Mouse (Mus musculus): ENCODE data around the gene Cep55.
A peak's percentile ranks its signal among the peaks of the same experiment; 100 is the strongest.

Cep55 gene

DNA sequence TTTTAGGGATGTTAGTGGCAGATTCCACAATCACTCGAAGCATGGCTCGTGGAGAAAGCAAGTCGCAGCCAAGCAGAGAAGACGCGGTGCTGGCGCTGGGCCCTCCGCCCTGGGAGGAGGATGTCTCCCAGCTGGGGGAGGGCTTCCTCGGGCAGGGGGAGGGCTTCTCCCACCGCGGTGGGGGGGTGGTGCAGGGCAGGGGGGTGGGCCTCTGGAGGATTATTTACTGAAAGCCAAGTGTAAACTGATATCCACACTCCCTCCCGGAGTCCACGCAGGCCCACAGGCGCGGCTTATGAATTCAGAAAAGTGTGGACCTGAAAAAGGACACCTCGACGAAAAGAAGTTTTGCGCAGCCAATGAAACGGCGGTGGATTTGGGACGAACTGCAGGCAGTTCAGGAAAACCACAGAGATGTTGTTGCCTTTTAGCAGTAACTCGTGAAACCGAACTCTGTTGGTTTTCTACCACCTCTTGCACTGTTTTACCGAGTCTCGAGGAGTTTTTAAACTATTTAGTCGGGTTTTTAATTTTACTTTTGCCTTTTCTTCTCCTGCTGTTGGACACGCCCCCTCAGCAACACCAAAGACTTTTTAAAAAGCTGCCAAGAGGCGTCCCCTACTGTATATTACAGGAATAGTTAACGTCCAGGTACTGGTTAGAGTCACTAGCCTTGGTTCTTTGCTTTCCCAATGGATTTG is 11.4 kb upstream of the Cep55 start, which contains the start of gene Myof:
Myof (minus strand) TSS at position 297 of the 701 bp plus-strand sequence.
- peak; percentile 29 to 47 for DNase-seq (ENCODE audit: low spot score in 2 of 2)

DNA sequence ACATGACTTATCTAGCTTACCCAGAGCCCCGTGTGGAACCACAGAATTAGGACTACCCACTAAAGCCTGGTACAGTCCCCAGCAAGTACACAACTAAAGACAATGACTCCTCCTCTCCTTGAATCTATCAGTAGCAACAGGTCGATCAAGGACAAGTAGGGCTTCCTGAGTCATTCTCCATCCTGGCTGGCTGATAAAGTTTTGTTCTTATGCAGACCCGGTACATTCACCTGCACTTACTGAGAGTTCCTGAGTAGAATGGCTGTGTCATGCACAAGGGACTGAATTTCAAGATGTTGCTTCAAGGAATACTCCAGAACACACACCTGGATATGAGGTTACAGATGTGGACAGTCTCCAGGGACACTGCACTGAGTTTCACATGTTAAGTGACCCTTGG is 9.6 kb upstream of the Cep55 start:
- no peak for DNase-seq (ENCODE audit: low spot score in 2 of 2)

DNA sequence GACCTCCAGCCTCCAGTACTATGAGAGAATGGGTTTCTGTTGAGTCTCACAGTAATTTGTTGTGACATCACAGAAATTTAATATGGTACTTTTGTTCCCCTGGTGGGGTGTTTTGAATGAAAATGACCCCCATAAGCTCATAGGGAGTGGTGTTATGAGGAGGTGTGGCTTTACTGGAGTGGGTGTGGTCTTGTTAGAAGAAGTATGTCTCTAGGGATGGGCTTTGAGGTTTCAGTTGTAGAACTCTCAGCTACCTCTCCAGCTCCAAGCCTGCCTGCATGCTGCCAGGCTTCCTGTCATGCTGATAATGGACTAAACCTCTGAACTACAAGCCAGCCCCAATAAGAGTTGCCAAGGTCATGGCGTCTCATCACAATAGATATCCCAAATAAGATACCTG is 5.1 kb upstream of the Cep55 start:
- no peak for DNase-seq (ENCODE audit: low spot score in 2 of 2)

- no peak for DNase-seq (ENCODE audit: low spot score in 2 of 2)
These were observed 1.4 kb upstream of the Cep55 start for GRCm38 (mm10) chr19:38053227-38054041.

DNA sequence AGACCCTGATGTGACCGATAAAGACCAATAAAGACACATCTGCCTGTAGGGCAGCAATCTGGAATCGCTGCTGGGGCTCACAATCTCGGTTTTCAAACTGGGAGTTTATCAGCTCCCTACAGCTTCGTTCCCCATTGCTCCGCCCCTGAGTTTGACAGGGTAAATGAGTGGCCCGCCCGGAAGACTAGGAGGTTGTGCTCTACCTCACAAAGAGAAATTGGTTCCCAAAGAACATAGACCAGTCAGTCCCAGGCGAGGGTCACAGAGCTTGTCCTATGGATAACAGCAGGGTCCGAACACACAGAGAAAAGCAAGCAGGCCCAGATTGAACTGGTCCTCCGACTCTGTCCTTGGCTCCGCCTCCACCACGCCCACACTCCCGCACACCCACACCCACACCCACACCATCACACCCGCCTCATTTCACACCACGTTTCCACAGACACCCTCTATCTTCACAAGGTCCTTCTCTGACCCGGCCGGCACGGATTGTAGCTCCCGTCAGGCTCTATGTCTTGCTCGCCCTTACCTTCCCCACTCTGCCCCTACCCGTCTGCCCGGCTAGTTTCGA is 577 bp upstream of the Cep55 start:
- peak; percentile 71 to 79 for DNase-seq (ENCODE audit: low spot score in 2 of 2)

DNA sequence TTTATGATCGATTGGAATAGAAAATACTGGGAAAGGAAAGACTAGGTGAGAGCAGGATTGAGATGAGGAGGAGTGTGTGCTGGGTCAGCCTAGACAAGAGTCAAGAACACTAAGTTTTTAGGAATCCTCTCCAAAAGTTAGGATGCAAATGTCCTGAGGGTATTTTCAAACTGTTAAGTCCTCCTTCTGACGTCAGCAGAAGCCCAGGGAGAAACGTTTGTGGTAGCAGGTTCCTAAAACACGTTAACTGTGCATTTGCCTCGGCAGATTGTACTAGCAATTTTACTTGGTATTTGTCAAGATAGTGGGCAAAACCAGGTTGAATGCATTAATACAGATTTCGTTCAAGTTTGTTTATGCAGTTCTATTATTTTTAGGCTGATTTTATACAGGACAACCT is 987 bp downstream of the Cep55 start:
- no peak for DNase-seq (ENCODE audit: low spot score in 2 of 2)

DNA sequence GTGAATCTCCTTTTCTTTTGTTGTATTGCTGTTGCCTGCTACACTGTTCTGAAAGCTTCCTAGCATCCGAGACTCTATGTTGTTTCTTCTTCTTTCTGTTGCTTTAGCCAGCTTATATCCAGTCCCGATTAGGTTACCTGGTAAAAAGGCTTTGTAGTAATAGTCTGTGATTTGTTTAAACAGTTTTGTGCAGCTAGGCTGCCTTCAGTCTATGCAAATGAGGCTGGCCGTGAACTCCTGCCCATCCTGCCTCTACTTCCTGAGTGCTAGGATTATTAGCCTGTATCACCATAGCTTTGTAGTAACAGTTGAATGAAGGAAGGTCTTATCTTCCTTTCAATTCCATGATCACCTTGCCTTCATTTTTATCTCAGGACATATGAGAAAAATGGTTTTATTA is 1.5 kb downstream of the Cep55 start:
- DNase-seq (ENCODE audit: low spot score in 2 of 2): no peak

- DNase-seq (ENCODE audit: low spot score in 2 of 2): no peak
These were observed 2.1 kb downstream of the Cep55 start for GRCm38 (mm10) chr19:38056931-38057330.

- no peak for DNase-seq (ENCODE audit: low spot score in 2 of 2)
These were observed 8.4 kb downstream of the Cep55 start for GRCm38 (mm10) chr19:38063201-38063600.

DNA sequence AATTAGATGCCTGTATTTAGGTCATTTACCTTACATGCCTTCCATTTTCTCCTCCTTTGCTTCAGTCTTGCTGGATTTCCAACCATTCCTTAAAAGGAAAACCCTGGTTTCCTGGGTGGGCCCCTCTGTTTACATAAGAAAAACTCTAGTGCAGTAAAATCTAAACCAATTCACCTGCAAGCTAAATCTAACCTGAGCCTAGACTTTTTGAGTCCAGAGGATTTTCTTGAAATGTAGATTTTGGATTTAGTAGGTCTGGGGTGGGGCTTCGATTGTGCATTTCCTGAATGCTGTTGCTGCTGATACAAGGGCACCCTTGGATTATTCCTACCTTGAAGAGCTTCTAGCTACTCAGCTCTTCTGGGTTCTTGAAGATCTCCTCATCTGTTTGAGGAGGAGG is 9.2 kb downstream of the Cep55 start:
- no peak for DNase-seq (ENCODE audit: low spot score in 2 of 2)

DNA sequence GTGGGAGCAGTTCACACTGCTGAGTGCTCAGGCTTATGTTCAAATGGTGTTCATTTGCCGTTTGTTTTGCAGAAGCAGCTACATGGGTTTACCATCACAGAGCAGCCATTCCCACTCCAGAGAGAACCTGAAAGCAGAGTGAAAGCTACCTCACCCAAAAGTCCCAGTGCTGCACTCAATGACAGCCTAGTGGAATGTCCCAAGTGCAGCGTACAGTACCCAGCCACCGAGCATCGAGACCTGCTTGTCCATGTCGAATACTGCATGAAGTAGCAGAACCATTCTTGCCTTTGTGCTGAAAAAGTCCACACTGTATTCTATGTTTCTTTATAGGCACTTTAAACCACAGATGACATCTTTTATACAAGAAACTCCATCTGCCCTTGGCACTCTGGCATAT is 18.4 kb downstream of the Cep55 start:
- DNase-seq (ENCODE audit: low spot score in 2 of 2): no peak

DNA sequence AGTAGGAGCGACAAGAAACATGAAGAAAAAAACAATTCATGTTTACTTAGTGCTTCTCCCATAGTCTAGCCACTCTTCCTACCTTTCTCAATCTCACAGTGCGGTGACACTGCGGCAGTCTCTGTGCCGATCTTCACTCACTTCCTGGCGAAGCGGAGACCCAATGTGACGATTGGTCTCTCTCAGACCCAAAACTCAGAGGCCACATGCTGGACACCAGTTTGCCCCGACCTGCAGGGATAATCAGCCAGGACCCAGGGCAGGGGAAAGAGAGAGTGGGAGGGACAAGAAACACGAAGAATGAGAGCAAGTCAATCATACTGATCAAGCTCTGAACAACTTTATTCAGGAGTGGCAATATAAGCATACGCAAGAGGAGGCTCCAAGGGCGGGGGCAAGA is 20.2 kb downstream of the Cep55 start:
- DNase-seq (ENCODE audit: low spot score in 2 of 2): no peak

- DNase-seq (ENCODE audit: low spot score in 2 of 2): no peak
These were observed 21.4 kb downstream of the Cep55 start for GRCm38 (mm10) chr19:38076251-38076650.

GRCm38 (mm10) chr19:38077851-38078540 is 23.2 kb downstream of the Cep55 start:
- no peak for DNase-seq (ENCODE audit: low spot score in 2 of 2)

DNA sequence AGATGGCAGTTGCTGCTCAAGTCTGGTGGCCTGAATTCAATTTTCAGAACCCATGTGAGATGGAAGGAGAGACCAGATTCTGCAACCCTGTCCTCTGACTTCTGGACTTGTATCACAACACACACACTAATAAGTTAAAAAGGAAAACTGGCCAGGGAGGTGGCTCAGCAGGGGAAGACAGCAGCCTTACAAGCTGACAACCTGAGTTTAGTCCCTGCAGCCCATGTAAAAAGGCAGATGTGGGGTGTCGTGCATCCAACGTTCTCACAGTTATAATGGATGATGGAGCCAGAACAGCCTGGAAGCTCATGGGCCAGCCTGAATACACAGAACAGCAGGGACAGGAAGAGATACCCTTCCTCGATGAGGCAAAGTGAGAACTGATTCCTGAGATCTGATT is 26.6 kb downstream of the Cep55 start:
- no peak for DNase-seq (ENCODE audit: low spot score in 2 of 2)

DNA sequence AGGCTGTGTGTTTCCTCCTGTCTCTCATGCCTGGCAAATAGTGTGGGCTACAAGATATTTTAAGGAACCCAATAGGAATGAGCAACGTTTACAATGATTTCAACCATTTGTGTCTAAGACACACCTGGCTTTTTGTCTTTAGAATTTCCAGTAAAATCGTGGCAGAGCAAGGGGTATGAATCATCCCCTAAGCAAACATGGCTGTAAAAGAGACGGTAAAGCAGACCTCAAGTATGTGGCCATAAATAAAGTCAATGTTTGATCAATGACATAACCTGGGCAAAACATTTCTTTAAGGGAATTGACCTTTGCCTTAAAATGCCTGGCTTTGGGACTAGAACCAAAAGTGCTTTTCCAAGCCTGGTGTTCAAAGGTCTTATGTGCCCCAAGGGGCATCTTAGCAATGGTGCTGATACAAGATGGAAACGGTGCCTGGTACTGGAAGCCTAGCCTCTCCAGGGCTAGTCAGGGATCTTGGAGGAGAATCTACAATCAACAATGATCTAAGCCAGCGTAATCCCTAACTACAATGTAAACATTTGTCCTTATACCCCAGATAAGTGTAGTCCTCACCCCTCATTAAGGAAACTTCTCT is 28.2 kb downstream of the Cep55 start:
- DNase-seq (ENCODE audit: low spot score in 2 of 2): no peak

- no peak for DNase-seq (ENCODE audit: low spot score in 2 of 2)
These were observed 31.0 kb downstream of the Cep55 start for GRCm38 (mm10) chr19:38085841-38086240.

- DNase-seq (ENCODE audit: low spot score in 2 of 2): no peak
These were observed 32.2 kb downstream of the Cep55 start for GRCm38 (mm10) chr19:38086948-38087551.

- no peak for DNase-seq (ENCODE audit: low spot score in 2 of 2)
These were observed 34.5 kb downstream of the Cep55 start for GRCm38 (mm10) chr19:38089358-38089757.

DNA sequence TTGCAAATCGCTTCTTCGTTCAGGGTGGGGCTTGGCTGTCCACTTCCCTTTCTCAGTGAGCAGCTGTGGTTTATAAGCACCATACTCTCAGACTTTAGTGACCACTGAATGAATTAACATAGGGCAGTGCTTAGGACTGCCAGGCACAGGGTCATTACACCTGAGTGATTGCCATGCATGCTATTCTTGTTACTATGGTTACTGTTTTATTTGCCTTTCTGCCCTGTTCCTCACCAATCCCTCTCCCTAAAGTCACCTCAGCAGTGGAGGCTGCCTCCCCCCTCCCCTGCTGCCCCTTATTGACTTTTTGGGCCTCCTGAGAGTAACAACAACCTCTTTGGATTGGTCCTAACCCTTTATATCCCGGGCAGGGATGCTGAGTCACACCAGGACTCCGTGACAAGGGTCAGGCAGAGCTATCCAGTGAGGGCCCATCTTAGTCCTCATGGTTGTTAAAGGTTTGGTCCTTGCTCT is 36.7 kb downstream of the Cep55 start:
- peak; percentile 3 to 4 for DNase-seq (ENCODE audit: low spot score in 2 of 2)

DNA sequence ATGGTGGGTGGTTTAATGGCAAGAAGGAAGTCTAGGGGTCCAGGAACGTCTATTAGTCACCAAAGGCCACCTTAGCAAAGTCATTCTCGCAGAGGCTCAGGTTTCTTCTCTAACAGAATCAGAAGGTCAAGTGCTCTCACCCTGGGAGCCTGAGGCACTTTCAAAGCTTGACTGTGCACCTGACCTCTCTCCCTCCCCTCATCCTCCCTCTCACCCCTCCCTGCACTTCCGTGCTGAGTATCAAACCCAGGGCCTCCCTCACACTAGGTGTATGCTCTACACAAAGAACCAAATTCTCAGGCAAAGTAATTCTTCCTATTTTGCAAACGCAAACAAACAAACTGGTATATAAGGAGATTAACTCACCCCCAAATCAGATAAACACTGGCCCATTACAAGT is 41.4 kb downstream of the Cep55 start:
- no peak for DNase-seq (ENCODE audit: low spot score in 2 of 2)
